Mouse (Mus musculus): ENCODE data around the gene Anapc15-ps. TPM values are rescaled to one million over a fixed set of nuclear protein-coding genes. Genes with fewer than 3 reads are reported as not detected.

Anapc15-ps gene
- polyA plus RNA-seq, 1 experiment from 2014 or later: not detected

DNA sequence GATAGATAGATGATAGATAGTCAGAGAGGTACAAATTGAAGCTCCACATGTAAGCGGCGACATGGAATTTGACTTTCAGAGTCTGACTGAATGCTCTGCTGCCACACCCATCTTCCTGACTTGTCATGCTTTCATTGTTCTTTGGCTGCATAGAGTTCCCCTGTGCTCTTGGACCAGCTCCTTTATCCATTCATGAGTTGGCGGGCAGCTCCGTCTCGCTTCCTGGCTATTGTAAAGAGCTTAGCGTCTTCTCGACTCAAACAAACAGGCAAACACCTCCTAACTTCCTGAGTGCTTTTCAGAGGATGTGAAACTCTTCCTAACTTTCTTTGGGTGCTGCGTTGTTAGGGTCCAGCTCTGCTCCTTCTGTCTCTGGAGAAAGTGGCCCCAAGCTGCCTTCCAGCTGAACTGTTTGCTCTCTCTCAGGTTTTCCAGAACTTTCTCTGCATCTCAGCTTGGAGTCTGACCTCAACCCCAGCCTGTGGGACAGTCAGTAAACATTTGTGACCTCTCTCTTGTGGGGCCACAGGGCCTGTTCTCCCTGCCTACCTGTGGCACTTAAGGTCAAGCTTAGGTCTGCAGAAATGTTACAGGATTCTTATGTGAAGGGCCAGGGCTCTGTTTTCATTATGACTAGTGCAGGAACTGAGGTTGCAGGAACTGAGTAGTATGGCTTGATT lies 13.6 kb downstream of the Anapc15-ps start:
- no peaks in the 10 kb centered on the region for H3K36me3 ChIP-seq (ENCODE audit: control insufficient read depth, insufficient read depth, low read length)
- no peak for ATAC-seq (ENCODE audit: insufficient number of reproducible peaks, insufficient read depth, low FRiP score, low read depth)
- 55% methylated on average over 8 of the region's 8 CpGs for WGBS

GRCm38 (mm10) chr10:95658836-95659343 lies 14.4 kb downstream of the Anapc15-ps start:
- no peaks in the 10 kb centered on the region for H3K4me1 ChIP-seq (ENCODE audit: control insufficient read depth, insufficient read depth, low read length)
- H3K9me3 ChIP-seq (ENCODE audit: control insufficient read depth, low read depth, low read length): no peaks in the 10 kb centered on the region
- no peak overlapping the region for H3K27ac ChIP-seq (ENCODE audit: low read length)
- no peaks in the 10 kb centered on the region for H3K27me3 ChIP-seq (ENCODE audit: control insufficient read depth, insufficient read depth, low read length)
- no peak for ATAC-seq (ENCODE audit: insufficient number of reproducible peaks, insufficient read depth, low FRiP score, low read depth)
- no peak overlapping the region for H3K4me3 ChIP-seq (ENCODE audit: low read depth, low read length)
- WGBS: 39% methylated on average over 6 of the region's 6 CpGs
- H3K4me2 ChIP-seq (replicated peaks; ENCODE audit: low read depth, low read length): no peak overlapping the region
- H3K36me3 ChIP-seq (ENCODE audit: control insufficient read depth, insufficient read depth, low read length): no peaks in the 10 kb centered on the region
- H3K9ac ChIP-seq (replicated peaks; ENCODE audit: low read depth, low read length): no peak overlapping the region

More for the DNA sequence above, 13.6 kb downstream of the Anapc15-ps start:
- Histone ChIP-seq H3K9me3 (ENCODE audit: control insufficient read depth, low read depth, low read length) (no peaks in the 10 kb centered on the region), H3K4me3 (ENCODE audit: low read depth, low read length) (no peak overlapping the region), H3K4me2 (replicated peaks; ENCODE audit: low read depth, low read length) (no peak overlapping the region), H3K27me3 (ENCODE audit: control insufficient read depth, insufficient read depth, low read length) (no peaks in the 10 kb centered on the region), H3K9ac (replicated peaks; ENCODE audit: low read depth, low read length) (no peak overlapping the region), H3K27ac (ENCODE audit: low read length) (no peak overlapping the region), H3K4me1 (ENCODE audit: control insufficient read depth, insufficient read depth, low read length) (no peaks in the 10 kb centered on the region)

GRCm38 (mm10) chr10:95656236-95657225 lies 16.7 kb downstream of the Anapc15-ps start:
- H3K9ac ChIP-seq (replicated peaks; ENCODE audit: low read depth, low read length): no peak overlapping the region
- no peaks in the 10 kb centered on the region for H3K36me3 ChIP-seq (ENCODE audit: control insufficient read depth, insufficient read depth, low read length)
- 0 out of 2 replicates have a peak, but pooled peaks have one; percentile 65 for ATAC-seq (ENCODE audit: insufficient number of reproducible peaks, insufficient read depth, low FRiP score, low read depth)
- no peaks in the 10 kb centered on the region for H3K4me1 ChIP-seq (ENCODE audit: control insufficient read depth, insufficient read depth, low read length)
- H3K4me2 ChIP-seq (replicated peaks; ENCODE audit: low read depth, low read length): no peak overlapping the region
- H3K9me3 ChIP-seq (ENCODE audit: control insufficient read depth, low read depth, low read length): no peaks in the 10 kb centered on the region; the same call in 1 of the 2 replicates
- H3K27me3 ChIP-seq (ENCODE audit: control insufficient read depth, insufficient read depth, low read length): no peaks in the 10 kb centered on the region
- 83% methylated on average over 10 of the region's 10 CpGs for WGBS
- no peak overlapping the region for H3K27ac ChIP-seq (ENCODE audit: low read length)
- H3K4me3 ChIP-seq (ENCODE audit: low read depth, low read length): no peak overlapping the region

- no peaks in the 10 kb centered on the region; the same call in 1 of the 2 replicates for H3K9me3 ChIP-seq (ENCODE audit: control insufficient read depth, low read depth, low read length)
- H3K9ac ChIP-seq (replicated peaks; ENCODE audit: low read depth, low read length): no peak overlapping the region
- H3K4me3 ChIP-seq (ENCODE audit: low read depth, low read length): no peak overlapping the region
- H3K27me3 ChIP-seq (ENCODE audit: control insufficient read depth, insufficient read depth, low read length): no peaks in the 10 kb centered on the region
- no peak overlapping the region for H3K4me2 ChIP-seq (replicated peaks; ENCODE audit: low read depth, low read length)
- 89% methylated on average over 5 of the region's 5 CpGs for WGBS
- no peak overlapping the region for H3K27ac ChIP-seq (ENCODE audit: low read length)
- no peaks in the 10 kb centered on the region for H3K4me1 ChIP-seq (ENCODE audit: control insufficient read depth, insufficient read depth, low read length)
- no peak for ATAC-seq (ENCODE audit: insufficient number of reproducible peaks, insufficient read depth, low FRiP score, low read depth)
- no peaks in the 10 kb centered on the region for H3K36me3 ChIP-seq (ENCODE audit: control insufficient read depth, insufficient read depth, low read length)
Observed at GRCm38 (mm10) chr10:95652131-95652530, 21.1 kb downstream of the Anapc15-ps start.

DNA sequence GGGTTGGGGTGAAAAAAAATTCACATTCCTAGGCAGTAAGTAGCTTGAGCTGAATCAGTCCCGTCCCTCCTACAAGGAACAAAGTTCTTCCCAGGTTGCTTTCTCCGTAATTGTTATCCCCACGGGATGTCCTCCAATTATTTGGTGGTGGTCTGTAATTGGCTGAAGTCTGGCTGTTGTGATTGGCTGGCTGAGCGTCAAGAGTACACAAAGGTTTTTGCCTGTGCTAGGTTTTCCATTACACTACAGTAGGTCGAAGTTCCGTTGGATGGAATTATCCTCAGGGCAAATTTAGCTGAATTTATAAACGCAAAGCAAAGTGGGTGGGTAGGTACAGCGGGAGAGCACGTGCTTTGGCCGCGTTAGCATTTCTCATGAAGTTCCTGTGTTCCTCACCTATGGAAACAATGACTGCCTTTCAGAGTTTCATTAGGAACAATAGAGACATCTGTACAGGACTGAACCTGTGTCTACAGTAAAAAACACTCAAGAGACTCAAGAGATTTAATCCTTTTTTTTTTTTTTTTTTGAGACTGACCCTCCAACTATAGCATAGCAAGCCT lies 24.8 kb downstream of the Anapc15-ps start:
- no peak for ATAC-seq (ENCODE audit: insufficient number of reproducible peaks, insufficient read depth, low FRiP score, low read depth)
- Histone ChIP-seq H3K36me3 (ENCODE audit: control insufficient read depth, insufficient read depth, low read length) (no peaks in the 10 kb centered on the region), H3K4me2 (replicated peaks; ENCODE audit: low read depth, low read length) (no peak overlapping the region), H3K27ac (ENCODE audit: low read length) (no peak overlapping the region), H3K4me1 (ENCODE audit: control insufficient read depth, insufficient read depth, low read length) (no peaks in the 10 kb centered on the region), H3K9me3 (ENCODE audit: control insufficient read depth, low read depth, low read length) (no peaks in the 10 kb centered on the region; the same call in 1 of the 2 replicates), H3K9ac (replicated peaks; ENCODE audit: low read depth, low read length) (no peak overlapping the region), H3K4me3 (ENCODE audit: low read depth, low read length) (no peak overlapping the region), H3K27me3 (ENCODE audit: control insufficient read depth, insufficient read depth, low read length) (no peaks in the 10 kb centered on the region)
- 90% methylated on average over 11 of the region's 11 CpGs for WGBS

DNA sequence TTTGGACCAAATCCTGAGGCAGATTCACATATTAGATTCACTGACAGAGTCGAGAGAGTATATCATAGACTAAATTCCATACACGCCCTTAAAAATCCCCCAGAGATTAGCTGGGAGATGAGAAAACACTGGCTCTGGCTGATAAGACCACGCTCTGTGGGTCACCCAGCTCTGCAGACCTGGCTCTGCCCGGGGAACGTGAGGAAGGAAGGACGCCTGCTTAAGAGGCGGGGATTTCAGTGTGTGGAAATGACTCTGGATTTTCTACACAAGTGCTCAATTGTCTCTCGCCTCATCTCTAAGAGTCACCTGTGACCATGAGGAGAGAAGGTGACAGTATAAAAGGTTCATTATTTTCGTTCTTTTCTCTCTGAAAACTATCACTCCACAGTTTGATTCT lies 26.1 kb downstream of the Anapc15-ps start:
- H3K9ac ChIP-seq (replicated peaks; ENCODE audit: low read depth, low read length): no peak overlapping the region
- H3K36me3 ChIP-seq (ENCODE audit: control insufficient read depth, insufficient read depth, low read length): no peaks in the 10 kb centered on the region
- WGBS: 63% methylated on average over 9 of the region's 9 CpGs
- no peaks in the 10 kb centered on the region for H3K27me3 ChIP-seq (ENCODE audit: control insufficient read depth, insufficient read depth, low read length)
- no peak overlapping the region for H3K4me2 ChIP-seq (replicated peaks; ENCODE audit: low read depth, low read length)
- H3K27ac ChIP-seq (ENCODE audit: low read length): no peak overlapping the region
- no peaks in the 10 kb centered on the region for H3K4me1 ChIP-seq (ENCODE audit: control insufficient read depth, insufficient read depth, low read length)
- no peaks in the 10 kb centered on the region; the same call in 1 of the 2 replicates for H3K9me3 ChIP-seq (ENCODE audit: control insufficient read depth, low read depth, low read length)
- no peak overlapping the region for H3K4me3 ChIP-seq (ENCODE audit: low read depth, low read length)
- ATAC-seq (ENCODE audit: insufficient number of reproducible peaks, insufficient read depth, low FRiP score, low read depth): no peak

GRCm38 (mm10) chr10:95646576-95646975 lies 26.7 kb downstream of the Anapc15-ps start:
- no peak for ATAC-seq (ENCODE audit: insufficient number of reproducible peaks, insufficient read depth, low FRiP score, low read depth)
- Histone ChIP-seq H3K4me1 (ENCODE audit: control insufficient read depth, insufficient read depth, low read length) (no peaks in the 10 kb centered on the region), H3K36me3 (ENCODE audit: control insufficient read depth, insufficient read depth, low read length) (no peaks in the 10 kb centered on the region), H3K27me3 (ENCODE audit: control insufficient read depth, insufficient read depth, low read length) (no peaks in the 10 kb centered on the region), H3K9ac (replicated peaks; ENCODE audit: low read depth, low read length) (no peak overlapping the region), H3K4me2 (replicated peaks; ENCODE audit: low read depth, low read length) (no peak overlapping the region), H3K27ac (ENCODE audit: low read length) (no peak overlapping the region), H3K4me3 (ENCODE audit: low read depth, low read length) (no peak overlapping the region), H3K9me3 (ENCODE audit: control insufficient read depth, low read depth, low read length) (no peaks in the 10 kb centered on the region)
- 81% methylated on average over 10 of the region's 10 CpGs for WGBS

GRCm38 (mm10) chr10:95643696-95644360 lies 29.4 kb downstream of the Anapc15-ps start:
- 0 out of 2 replicates have a peak, but pooled peaks have one; percentile 53 for ATAC-seq (ENCODE audit: insufficient number of reproducible peaks, insufficient read depth, low FRiP score, low read depth)
- 71% methylated on average over 6 of the region's 6 CpGs for WGBS
- Histone ChIP-seq H3K36me3 (ENCODE audit: control insufficient read depth, insufficient read depth, low read length) (no peaks in the 10 kb centered on the region), H3K4me2 (replicated peaks; ENCODE audit: low read depth, low read length) (no peak overlapping the region), H3K27me3 (ENCODE audit: control insufficient read depth, insufficient read depth, low read length) (no peaks in the 10 kb centered on the region), H3K4me1 (ENCODE audit: control insufficient read depth, insufficient read depth, low read length) (no peaks in the 10 kb centered on the region), H3K4me3 (ENCODE audit: low read depth, low read length) (no peak overlapping the region), H3K9ac (replicated peaks; ENCODE audit: low read depth, low read length) (no peak overlapping the region), H3K27ac (ENCODE audit: low read length) (no peak overlapping the region), H3K9me3 (ENCODE audit: control insufficient read depth, low read depth, low read length) (no peaks in the 10 kb centered on the region)
